Mouse (Mus musculus): ENCODE data around the gene 9430015G10Rik. TPM values are rescaled to one million over a fixed set of nuclear protein-coding genes. Genes with fewer than 3 reads are reported as not detected.

The 9430015G10Rik gene
- polyA plus RNA-seq (2017; shearing (Covaris generic)), result 10 to 100 TPM; 26.0 to 42.9 TPM

GRCm38 (mm10) chr4:156109570-156110331 is at the start of gene 9430015G10Rik:
9430015G10Rik (plus strand) TSS chr4:156109982.

GRCm38 (mm10) chr4:156130436-156130835 is 20.7 kb downstream of the 9430015G10Rik start, which contains the start of gene Rnf223:
Rnf223 (plus strand) TSS chr4:156130513.

Other genes starting within 250 kb of the 9430015G10Rik start
- under 1 TPM; 0.62 to 0.66 TPM for gene Tas1r3, start 246.6 kb upstream of the 9430015G10Rik start, polyA plus RNA-seq (2017; shearing (Covaris generic))
- 10 to 100 TPM; 13.5 to 14.5 TPM for gene Cptp, start 240.5 kb upstream of the 9430015G10Rik start, polyA plus RNA-seq (2017; shearing (Covaris generic))
- 100 to 1,000 TPM; 104 to 139 TPM for gene Ints11, start 240.4 kb upstream of the 9430015G10Rik start, polyA plus RNA-seq (2017; shearing (Covaris generic))
- gene Pusl1, start 218.2 kb upstream of the 9430015G10Rik start, polyA plus RNA-seq (2017; shearing (Covaris generic)), result 10 to 100 TPM; 32.2 to 57.2 TPM
- gene Acap3, start 218.2 kb upstream of the 9430015G10Rik start, polyA plus RNA-seq (2017; shearing (Covaris generic)), result 10 to 100 TPM; 17.8 to 23.6 TPM
- gene Ube2j2, start 166.2 kb upstream of the 9430015G10Rik start, polyA plus RNA-seq (2017; shearing (Covaris generic)), result 100 to 1,000 TPM; 125 to 168 TPM
- gene C1qtnf12, start 147.7 kb upstream of the 9430015G10Rik start, polyA plus RNA-seq (2017; shearing (Covaris generic)), result 10 to 100 TPM in 1 of 2 experiments, 1 to 10 TPM in 1; 6.2 to 22.9 TPM
- gene B3galt6, start 117.3 kb upstream of the 9430015G10Rik start, polyA plus RNA-seq (2017; shearing (Covaris generic)), result 10 to 100 TPM; 10.8 to 17.6 TPM
- 100 to 1,000 TPM; 475 to 560 TPM for gene Sdf4, start 117.1 kb upstream of the 9430015G10Rik start, polyA plus RNA-seq (2017; shearing (Covaris generic))
- 1,000 to 10,000 TPM in 1 of 2 experiments, 100 to 1,000 TPM in 1; 285 to 1,118 TPM for gene Tnfrsf4, start 96.1 kb upstream of the 9430015G10Rik start, polyA plus RNA-seq (2017; shearing (Covaris generic))
- 100 to 1,000 TPM; 452 to 977 TPM for gene Tnfrsf18, start 83.8 kb upstream of the 9430015G10Rik start, polyA plus RNA-seq (2017; shearing (Covaris generic))
- 1 to 10 TPM in 1 of 2 experiments, under 1 TPM in 1; 0.42 to 2.2 TPM for gene Ttll10, start 50.6 kb upstream of the 9430015G10Rik start, polyA plus RNA-seq (2017; shearing (Covaris generic))
- 1 to 10 TPM in 1 of 2 experiments, under 1 TPM in 1; 0.35 to 1.3 TPM for gene Rnf223, start 20.5 kb downstream of the 9430015G10Rik start, polyA plus RNA-seq (2017; shearing (Covaris generic))
- gene Agrn, start 87.5 kb downstream of the 9430015G10Rik start, polyA plus RNA-seq (2017; shearing (Covaris generic)), result 1 to 10 TPM; 4.5 to 5.9 TPM
- gene Isg15, start 90.8 kb downstream of the 9430015G10Rik start, polyA plus RNA-seq (2017; shearing (Covaris generic)), result 10 to 100 TPM; 34.0 to 41.3 TPM
- gene AW011738, start 93.3 kb downstream of the 9430015G10Rik start, polyA plus RNA-seq (2017; shearing (Covaris generic)), result 10 to 100 TPM; 25.0 to 25.6 TPM
- 1 to 10 TPM; 1.2 to 2.4 TPM for gene Perm1, start 105.9 kb downstream of the 9430015G10Rik start, polyA plus RNA-seq (2017; shearing (Covaris generic))
- 10 to 100 TPM; 34.6 to 38.5 TPM for gene Plekhn1, start 124.9 kb downstream of the 9430015G10Rik start, polyA plus RNA-seq (2017; shearing (Covaris generic))
- 100 to 1,000 TPM; 124 to 157 TPM for gene Noc2l, start 126.0 kb downstream of the 9430015G10Rik start, polyA plus RNA-seq (2017; shearing (Covaris generic))
- gene Samd11, start 145.7 kb downstream of the 9430015G10Rik start, polyA plus RNA-seq (2017; shearing (Covaris generic)), result 1 to 10 TPM; 2.5 to 4.0 TPM
- gene Vmn2r-ps159, start 221.1 kb downstream of the 9430015G10Rik start, polyA plus RNA-seq (2017; shearing (Covaris generic)), result under 1 TPM in 1 of 2 experiments, not detected in 1; 0.22 TPM

Measured in inflammation-experienced regulatory T-cells (primary cell).